Mouse (Mus musculus): Measurements from ENCODE around the gene Ctsf.

Gene Ctsf

GRCm38 (mm10) chr19:4854552-4855469 lies at the start of gene Ctsf:
Gene Ctsf, plus strand, starts transcription at chr19:4855130.
- peak; percentile 32 to 35 for DNase-seq (ENCODE audit: low spot score in 2 of 2)

GRCm38 (mm10) chr19:4810309-4810708 lies 44.6 kb upstream of the Ctsf start:
- no peak for DNase-seq (ENCODE audit: low spot score in 2 of 2)

GRCm38 (mm10) chr19:4810746-4811062 lies 44.2 kb upstream of the Ctsf start:
- no peak for DNase-seq (ENCODE audit: low spot score in 2 of 2)

- peak; percentile 96 to 97 for DNase-seq (ENCODE audit: low spot score in 2 of 2)
These were observed 43.6 kb upstream of the Ctsf start, which contains the start of the genes Gm21992 and Rbm14 for GRCm38 (mm10) chr19:4811063-4811908. Gene Gm21992, minus strand, starts transcription at chr19:4811612. Gene Rbm14, minus strand, starts transcription at chr19:4811634.

DNA sequence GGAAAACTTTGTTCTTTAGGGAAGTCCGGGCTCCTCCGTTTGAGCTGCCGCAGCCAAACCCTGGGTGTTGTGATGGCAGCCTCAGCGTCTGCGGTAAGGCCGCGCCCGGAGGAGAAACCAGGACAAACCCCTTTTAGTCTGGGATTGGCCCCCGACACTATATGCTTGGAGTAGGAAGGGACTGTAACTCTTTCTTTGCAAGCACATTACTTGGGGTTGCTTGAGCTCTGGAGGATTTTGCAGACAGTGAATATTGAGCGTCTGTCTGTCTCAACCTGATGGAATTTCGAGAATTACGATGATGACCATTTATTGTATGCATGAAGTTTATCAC lies 43.1 kb upstream of the Ctsf start:
- DNase-seq (ENCODE audit: low spot score in 2 of 2) = no peak

- peak; percentile 9 to 10 for DNase-seq (ENCODE audit: low spot score in 2 of 2)
These were observed 42.5 kb upstream of the Ctsf start for GRCm38 (mm10) chr19:4812334-4812949.

DNA sequence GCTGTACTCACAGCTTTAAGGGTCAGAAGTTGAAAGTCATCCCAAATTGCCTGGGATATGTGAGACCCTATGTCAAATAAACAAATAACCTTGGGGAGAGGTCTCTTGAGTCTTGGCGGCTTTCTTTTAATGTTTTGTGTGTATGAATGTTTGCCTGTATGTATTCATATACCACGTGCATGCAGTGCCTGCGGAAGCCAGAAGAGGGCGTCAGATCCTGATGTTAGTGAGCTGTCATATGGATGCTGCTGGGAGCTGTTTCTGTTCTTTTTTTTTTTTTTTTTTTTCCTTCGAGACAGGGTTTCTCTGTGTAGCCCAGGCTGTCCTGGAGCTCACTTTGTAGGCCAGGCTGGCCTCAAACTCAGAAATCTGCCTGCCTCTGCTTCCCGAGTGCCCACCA lies 41.9 kb upstream of the Ctsf start:
- peak; percentile 21 to 43 for DNase-seq (ENCODE audit: low spot score in 2 of 2)

DNA sequence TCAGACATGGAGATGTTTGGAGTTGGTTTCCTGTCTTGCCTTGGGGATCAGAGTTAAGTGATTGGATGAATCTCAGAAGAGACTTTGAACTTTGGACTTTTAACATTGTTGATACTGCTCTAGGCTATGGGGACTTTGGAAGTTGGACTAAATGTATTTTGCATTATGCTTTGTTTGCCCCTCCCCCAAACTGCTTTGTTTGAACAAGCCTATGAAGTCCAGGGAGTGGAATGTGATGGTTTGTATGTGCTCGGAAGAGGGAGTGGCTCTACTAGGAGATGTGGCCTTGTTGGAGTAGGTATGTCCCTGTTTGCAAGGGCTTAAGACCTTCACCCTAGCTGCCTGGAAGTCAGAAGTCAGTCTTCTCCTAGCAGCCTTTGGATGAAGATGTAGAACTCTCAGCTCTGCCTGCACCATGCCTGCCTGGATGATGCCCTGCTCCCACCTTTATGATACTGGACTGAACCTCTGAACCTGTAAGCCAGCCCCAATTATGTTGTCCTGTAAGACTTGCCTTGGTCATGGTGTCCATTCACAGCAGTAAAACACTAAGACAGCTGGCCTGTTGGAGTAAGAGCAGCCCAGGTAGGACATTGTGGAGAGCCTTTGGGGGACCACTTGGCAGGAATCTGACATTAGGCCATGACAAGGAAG lies 37.6 kb upstream of the Ctsf start:
- no peak for DNase-seq (ENCODE audit: low spot score in 2 of 2)

DNA sequence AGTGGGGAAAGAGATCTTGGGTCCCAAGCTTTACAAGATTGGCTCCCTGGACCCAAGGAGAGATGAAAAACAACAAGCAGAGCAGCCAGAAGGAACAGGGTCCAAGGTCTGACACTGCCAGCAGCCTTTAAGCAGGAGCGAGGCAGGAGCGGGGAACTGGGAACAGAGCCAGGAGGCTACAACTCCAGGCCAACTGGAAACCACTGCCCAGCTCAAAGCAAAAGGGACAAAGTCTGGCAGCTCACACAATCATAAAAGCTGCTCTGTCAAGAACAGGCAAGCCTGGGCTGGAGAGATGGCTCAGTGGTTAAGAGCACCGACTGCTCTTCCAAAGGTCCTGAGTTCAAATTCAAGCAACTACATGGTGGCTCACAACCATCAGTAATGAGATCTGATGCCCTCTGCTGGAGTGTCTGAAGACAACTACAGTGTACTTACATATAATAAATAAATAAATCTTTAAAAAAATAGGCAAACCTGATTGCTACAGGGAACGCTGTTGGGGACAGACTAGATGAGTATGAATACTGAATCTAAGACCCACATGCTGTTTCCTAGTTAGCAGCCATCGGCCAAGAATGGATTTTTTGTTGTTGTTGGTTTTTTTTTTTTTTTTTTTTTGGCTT lies 34.1 kb upstream of the Ctsf start:
- no peak for DNase-seq (ENCODE audit: low spot score in 2 of 2)

- DNase-seq (ENCODE audit: low spot score in 2 of 2) = no peak
These were observed 26.4 kb upstream of the Ctsf start for GRCm38 (mm10) chr19:4828444-4829114.

- no peak for DNase-seq (ENCODE audit: low spot score in 2 of 2)
These were observed 25.8 kb upstream of the Ctsf start for GRCm38 (mm10) chr19:4829156-4829555.

GRCm38 (mm10) chr19:4833977-4834376 lies 21.0 kb upstream of the Ctsf start:
- DNase-seq (ENCODE audit: low spot score in 2 of 2) = no peak

DNA sequence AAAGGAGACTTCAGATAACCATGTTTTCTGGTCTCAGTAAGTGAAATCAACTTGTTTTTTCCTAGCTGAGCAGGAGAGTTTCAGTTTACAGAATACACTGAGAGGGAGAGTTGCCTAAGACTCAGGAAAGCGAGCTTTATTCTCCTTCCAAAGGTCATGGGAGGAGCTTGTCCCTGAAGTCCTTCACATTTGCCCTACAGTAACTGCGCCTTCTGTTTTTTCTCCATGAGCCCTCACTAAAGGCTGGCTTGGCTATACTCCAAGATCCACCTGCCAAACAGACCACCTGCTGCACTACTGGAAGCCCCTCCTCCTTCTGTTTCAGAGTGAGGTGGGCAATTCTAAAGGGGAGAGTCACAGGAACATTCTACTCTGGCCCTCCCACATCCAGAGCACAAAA lies 18.8 kb upstream of the Ctsf start:
- DNase-seq (ENCODE audit: low spot score in 2 of 2) = no peak

- no peak for DNase-seq (ENCODE audit: low spot score in 2 of 2)
These were observed 17.9 kb upstream of the Ctsf start for GRCm38 (mm10) chr19:4837049-4837448.

- no peak for DNase-seq (ENCODE audit: low spot score in 2 of 2)
These were observed 16.3 kb upstream of the Ctsf start for GRCm38 (mm10) chr19:4838526-4839140.

DNA sequence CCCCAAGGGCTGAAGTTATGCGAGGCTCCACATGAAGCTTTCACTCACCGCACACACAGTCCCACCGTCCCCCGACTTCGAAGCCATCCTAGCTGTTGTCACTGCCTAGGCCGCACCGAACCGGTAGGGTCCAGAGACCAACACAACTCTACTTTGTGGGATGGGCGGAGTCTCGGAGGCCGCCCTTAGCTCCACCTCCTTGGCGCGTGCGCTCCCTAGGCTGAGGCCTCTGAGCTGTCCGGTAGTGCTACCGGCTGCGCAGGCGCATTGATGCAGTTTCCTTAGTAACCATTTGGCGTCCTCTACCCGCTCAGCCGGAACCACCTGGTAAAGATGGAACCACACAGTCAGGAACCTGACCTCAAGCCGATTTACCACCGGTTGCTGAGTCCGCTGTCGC lies 15.8 kb upstream of the Ctsf start, which contains the start of the genes Ccs and Ccdc87:
Ccs (minus strand) TSS at position 184 of the 400 bp plus-strand sequence.
Ccdc87 (plus strand) TSS at position 218 of the 400 bp plus-strand sequence.
- DNase-seq (ENCODE audit: low spot score in 2 of 2) = peak; percentile 95

DNA sequence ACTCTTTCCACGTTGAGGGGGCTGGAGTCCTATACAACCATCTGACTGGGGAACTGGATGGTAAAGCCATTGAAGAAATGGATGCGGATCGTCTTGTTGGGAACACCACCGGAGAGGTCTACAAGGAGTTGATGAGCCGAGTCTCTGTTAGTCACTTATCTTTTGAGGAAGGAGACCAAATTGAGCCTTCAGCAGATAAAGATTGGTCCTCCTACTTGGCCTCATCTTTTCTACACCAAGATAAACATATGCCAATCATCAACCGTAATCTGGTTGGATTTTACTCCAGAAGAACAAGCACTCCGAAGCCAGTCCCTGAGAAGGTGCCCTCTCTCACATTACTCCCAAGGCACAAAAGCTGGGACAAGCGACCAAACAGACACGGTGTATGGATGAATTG lies 14.1 kb upstream of the Ctsf start:
- DNase-seq (ENCODE audit: low spot score in 2 of 2) = no peak

DNA sequence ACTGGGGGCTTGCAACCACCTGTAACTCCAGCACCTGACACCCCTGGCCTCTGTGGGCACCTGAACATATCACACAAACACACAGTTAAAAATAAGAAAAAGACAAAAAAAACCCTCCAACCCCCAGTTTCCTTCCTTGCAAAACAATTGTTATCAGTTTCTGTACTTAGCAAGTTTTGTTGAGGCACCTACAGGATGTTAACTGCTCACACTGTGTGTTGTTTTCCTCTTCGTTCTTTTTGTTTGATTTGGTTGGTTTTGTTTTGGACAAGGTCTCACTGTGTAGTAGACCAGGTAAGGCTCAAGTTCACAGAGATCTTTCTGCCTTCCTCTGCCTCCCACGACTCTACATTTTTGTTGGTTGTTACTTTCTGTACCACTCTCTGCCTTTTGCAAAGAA lies 12.3 kb upstream of the Ctsf start:
- no peak for DNase-seq (ENCODE audit: low spot score in 2 of 2)

DNA sequence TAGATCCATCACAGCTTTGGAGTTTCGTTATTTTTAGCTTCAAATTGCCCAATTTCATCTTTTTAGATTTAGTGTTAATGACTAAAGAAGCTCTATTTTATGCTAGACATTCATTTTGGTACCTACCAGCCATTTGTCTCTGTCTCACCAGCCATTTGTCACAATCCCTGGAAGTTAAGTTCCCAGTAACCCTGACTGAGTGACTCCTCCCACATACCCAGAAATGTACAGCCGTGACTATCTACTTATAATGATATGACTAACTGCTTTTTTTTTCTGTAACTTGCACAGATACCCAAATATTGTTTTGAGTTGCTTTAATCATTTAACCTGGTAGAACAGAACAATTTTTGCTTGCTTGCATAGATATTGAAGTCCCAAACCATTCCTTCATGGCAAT lies 9.1 kb upstream of the Ctsf start:
- no peak for DNase-seq (ENCODE audit: low spot score in 2 of 2)

- DNase-seq (ENCODE audit: low spot score in 2 of 2) = peak in 1 of 2 experiments; percentile 10
These were observed 7.4 kb upstream of the Ctsf start for GRCm38 (mm10) chr19:4847490-4847889.
